Mouse (Mus musculus) embryonic fibroblast, embryonic 13.5 days (primary cell): ENCODE measurements around the gene Gmpr2.

Experiments
- CTCF ChIP-seq: IDR thresholded peaks from 2 replicates; pipeline ENCODE4 v1.5.1; 2011; ENCODE audit warnings: mild to moderate bottlenecking, control low read depth, low read length, moderate library complexity, borderline replicate concordance; ENCODE audit not compliant: insufficient read depth
- POLR2A ChIP-seq: IDR thresholded peaks from 2 replicates; pipeline ENCODE4 v1.6.1; 2011; ENCODE audit warnings: low read depth, mild to moderate bottlenecking, control low read depth, low read length, moderate library complexity

DNA sequence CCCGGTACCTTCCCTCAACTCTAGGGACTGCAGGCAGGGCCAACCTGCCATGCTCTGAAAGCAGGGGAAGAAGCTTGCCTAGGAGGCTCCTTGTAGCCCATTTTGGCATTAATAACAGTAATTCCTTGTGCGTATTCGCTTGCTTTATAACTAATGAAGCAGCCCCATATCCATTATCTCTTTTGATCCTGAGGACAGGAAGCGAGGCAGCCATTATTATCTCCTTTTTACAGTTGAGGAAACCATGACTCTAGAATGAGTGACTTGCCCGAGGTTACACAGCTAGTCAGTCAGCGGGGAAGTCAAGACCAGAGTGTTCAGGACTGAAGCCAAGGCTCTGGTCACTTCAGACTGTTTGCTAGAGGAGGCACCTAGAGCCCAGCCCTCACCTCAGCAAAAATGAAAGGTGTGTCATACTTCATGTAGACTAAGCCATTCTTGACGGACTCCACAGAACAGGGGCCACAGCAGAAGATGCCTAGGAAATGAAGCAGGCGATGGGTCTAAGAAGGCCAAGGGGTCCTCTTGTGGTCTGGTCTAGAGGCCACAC, 34.4 kb downstream of the Gmpr2 start:
- TF ChIP-seq CTCF (no peak), POLR2A (no peak)
